ENCODE assay signal across 16 mouse cellular contexts in the genomic region with DNA sequence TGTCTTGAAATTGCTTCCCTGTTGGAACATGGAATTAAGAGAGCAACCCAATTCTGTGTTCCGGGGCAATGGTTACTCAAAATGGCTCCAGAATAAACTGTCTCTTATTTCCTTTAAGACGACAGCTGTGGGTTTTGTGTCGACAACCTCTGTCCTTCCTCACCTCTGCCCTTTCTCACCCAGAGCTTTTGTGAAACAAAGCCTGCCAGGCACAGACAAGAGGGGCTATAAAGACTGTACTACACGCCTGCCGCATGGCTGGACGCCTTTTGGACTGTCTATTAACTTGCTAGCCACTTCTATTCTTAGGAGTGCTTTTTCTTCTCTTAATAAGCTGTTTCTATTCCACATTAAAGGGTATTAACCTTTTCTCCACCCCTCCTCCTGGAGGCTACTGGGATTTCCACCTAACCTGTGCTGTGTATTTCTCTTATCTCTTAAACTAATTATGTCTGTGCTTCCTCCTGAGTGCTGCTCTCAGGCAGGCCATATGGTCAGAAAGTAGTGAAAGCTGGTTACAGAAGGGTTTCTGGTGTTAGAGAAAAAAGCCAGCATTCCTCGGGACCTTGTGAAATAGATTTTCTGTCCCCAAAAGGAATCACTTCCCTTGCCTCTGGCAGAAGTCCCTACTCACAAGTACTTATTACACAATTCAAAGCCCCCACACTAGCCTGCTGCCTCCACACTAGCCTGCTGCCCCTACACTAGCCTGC. TPM values are rescaled to one million over a fixed set of nuclear protein-coding genes. Genes with fewer than 3 reads are reported as not detected.
DNase-seq lines count a peak whose midpoint lies in the region; ATAC-seq and TF ChIP-seq lines count a peak whose summit lies in the region.
"Had no signal": no experiment of that assay in that cellular context is flagged by ENCODE, and none has a peak within 500 bp of the region (broad histone marks: within the 10 kb centered on the region; RNA-seq: fewer than 3 reads in every experiment).

No protein-coding gene starts in this region.

- no peaks in the 10 kb centered on the region for H3K79me2 ChIP-seq in heart, adult 2 months (replicated peaks; ENCODE audit: control insufficient read depth, insufficient read depth, low read length)

- no peaks in the 10 kb centered on the region for H3K27me3 ChIP-seq in heart, embryonic 15.5 days
- H3K27me3 ChIP-seq in heart, adult 2 months (ENCODE audit: control insufficient read depth, insufficient read depth, low read length) = no peaks in the 10 kb centered on the region
- H3K27me3 ChIP-seq in midbrain, embryonic 12.5 days = peaks cover 56% of the 10 kb centered on the region
- H3K27me3 ChIP-seq in midbrain, embryonic 16.5 days (ENCODE audit: control insufficient read depth, insufficient read depth, low read depth, low read length) = no peaks in the 10 kb centered on the region
- no peaks in the 10 kb centered on the region for H3K27me3 ChIP-seq in limb, embryonic 10.5 days (ENCODE audit: low read depth, poor library complexity, severe bottlenecking)
- H3K27me3 ChIP-seq in small intestine, adult 2 months (ENCODE audit: control insufficient read depth, insufficient read depth, low read length) = no peaks in the 10 kb centered on the region
- H3K27me3 ChIP-seq: embryonic facial prominence, embryonic 15.5 days had no signal

- no peak for TF ChIP-seq EP300 in heart, adult 2 months (IDR thresholded peaks at IDR 0.05; ENCODE audit: insufficient read depth, low read depth, low read length)

- no peak for DNase-seq in heart, adult 2 months
- no peak for DNase-seq in limb, embryonic 10.5 days (ENCODE audit: low spot score)
- no peak for DNase-seq in right cerebral cortex, postnatal 4 days
- DNase-seq in T-cell, adult 2 months (ENCODE audit: low spot score) = no peak
- DNase-seq: adrenal gland, postnatal 25 days; cerebellum, adult 2 months had no signal

- TF ChIP-seq POLR2A in heart, adult 2 months (IDR thresholded peaks at IDR 0.05; ENCODE audit: insufficient read depth, low read depth, low read length) = no peak
- TF ChIP-seq POLR2A in small intestine, adult 2 months (IDR thresholded peaks at IDR 0.05; ENCODE audit: low read depth, low read length) = no peak

- peaks cover 5% of the 10 kb centered on the region for H3K4me1 ChIP-seq in heart, embryonic 15.5 days (replicated peaks)
- H3K4me1 ChIP-seq in heart, adult 2 months (ENCODE audit: control insufficient read depth, insufficient read depth, low read length) = no peaks in the 10 kb centered on the region
- H3K4me1 ChIP-seq in midbrain, embryonic 12.5 days = peaks cover 12% of the 10 kb centered on the region
- H3K4me1 ChIP-seq in midbrain, embryonic 16.5 days (ENCODE audit: control insufficient read depth, insufficient read depth, low read length) = no peaks in the 10 kb centered on the region
- H3K4me1 ChIP-seq in limb, embryonic 10.5 days = peaks cover 21% of the 10 kb centered on the region
- peaks cover 3% of the 10 kb centered on the region; the same call in 1 of the 2 replicates for H3K4me1 ChIP-seq in small intestine, adult 2 months (ENCODE audit: control insufficient read depth, insufficient read depth, insufficient read length, low read length)
- H3K4me1 ChIP-seq: embryonic facial prominence, embryonic 15.5 days had no signal

- H3K4me2 ChIP-seq in heart, embryonic 15.5 days = no peak overlapping the region
- no peak overlapping the region for H3K4me2 ChIP-seq in midbrain, embryonic 12.5 days (replicated peaks)
- no peak overlapping the region for H3K4me2 ChIP-seq in midbrain, embryonic 16.5 days (ENCODE audit: low read length)
- H3K4me2 ChIP-seq: embryonic facial prominence, embryonic 15.5 days had no signal

- 29% methylated on average over 7 of the region's 7 CpGs for WGBS in heart, embryonic 15.5 days
- 62% methylated on average over 7 of the region's 7 CpGs for WGBS in heart, adult 2 months
- 11% methylated on average over 7 of the region's 7 CpGs for WGBS in midbrain, embryonic 12.5 days
- WGBS in midbrain, embryonic 16.5 days = 7% methylated on average over 7 of the region's 7 CpGs
- 17% methylated on average over 7 of the region's 7 CpGs for WGBS in limb, embryonic 10.5 days
- WGBS in small intestine, adult 2 months = 28% methylated on average over 7 of the region's 7 CpGs

- H3K36me3 ChIP-seq in heart, embryonic 15.5 days = peaks cover 13% of the 10 kb centered on the region
- H3K36me3 ChIP-seq in heart, adult 2 months (ENCODE audit: control insufficient read depth, insufficient read depth, low read length) = no peaks in the 10 kb centered on the region
- H3K36me3 ChIP-seq in midbrain, embryonic 12.5 days = peaks cover 19% of the 10 kb centered on the region
- peaks cover 1% of the 10 kb centered on the region for H3K36me3 ChIP-seq in midbrain, embryonic 16.5 days (ENCODE audit: control insufficient read depth, insufficient read depth, low read length)
- H3K36me3 ChIP-seq in limb, embryonic 10.5 days = peaks cover 56% of the 10 kb centered on the region
- H3K36me3 ChIP-seq in small intestine, adult 2 months (ENCODE audit: control insufficient read depth, insufficient read depth, low read length) = peaks cover 27% of the 10 kb centered on the region

- ATAC-seq in heart, embryonic 15.5 days (replicated peaks; ENCODE audit: insufficient number of reproducible peaks, insufficient read depth, low FRiP score, low read depth) = no peak
- ATAC-seq in midbrain, embryonic 12.5 days (ENCODE audit: low FRiP score, low read depth) = no peak
- ATAC-seq in midbrain, embryonic 16.5 days = no peak

- H3K27ac ChIP-seq in heart, embryonic 15.5 days = peak overlapping the region; percentile 0; the same call in 1 of the 2 replicates
- H3K27ac ChIP-seq in heart, adult 2 months = no peak overlapping the region
- peak overlapping the region; percentile 56 for H3K27ac ChIP-seq in midbrain, embryonic 12.5 days (replicated peaks)
- H3K27ac ChIP-seq in midbrain, embryonic 16.5 days (ENCODE audit: low read length) = no peak overlapping the region
- H3K27ac ChIP-seq in limb, embryonic 10.5 days = peak overlapping the region; percentile 64
- peak overlapping the region; percentile 29; the same call in 1 of the 2 replicates for H3K27ac ChIP-seq in small intestine, adult 2 months (ENCODE audit: insufficient read depth, low read depth, low read length)
- H3K27ac ChIP-seq: embryonic facial prominence, embryonic 15.5 days; macrophage had no signal

- intact Hi-C loops in heart, adult 2 months (cut with DNase I) = no loop called here

- no peak overlapping the region for H3K4me3 ChIP-seq in heart, embryonic 15.5 days
- H3K4me3 ChIP-seq in heart, adult 2 months = no peak overlapping the region
- no peak overlapping the region for H3K4me3 ChIP-seq in midbrain, embryonic 12.5 days
- H3K4me3 ChIP-seq in midbrain, embryonic 16.5 days (ENCODE audit: low read depth, low read length) = no peak overlapping the region
- H3K4me3 ChIP-seq in limb, embryonic 10.5 days = no peak overlapping the region
- no peak overlapping the region for H3K4me3 ChIP-seq in small intestine, adult 2 months (ENCODE audit: low read depth, low read length)
- H3K4me3 ChIP-seq: embryonic facial prominence, embryonic 15.5 days had no signal

- TF ChIP-seq CTCF in heart, adult 2 months (IDR thresholded peaks at IDR 0.05) = no peak
- no peak for TF ChIP-seq CTCF in small intestine, adult 2 months (IDR thresholded peaks at IDR 0.05; ENCODE audit: extremely low read depth, insufficient read length, insufficient replicate concordance, low read depth, low read length)

- H3K9me3 ChIP-seq in heart, embryonic 15.5 days (replicated peaks) = no peaks in the 10 kb centered on the region
- no peaks in the 10 kb centered on the region for H3K9me3 ChIP-seq in midbrain, embryonic 12.5 days
- H3K9me3 ChIP-seq in midbrain, embryonic 16.5 days (replicated peaks; ENCODE audit: control insufficient read depth, low read length, poor library complexity, severe bottlenecking) = no peaks in the 10 kb centered on the region
- no peaks in the 10 kb centered on the region for H3K9me3 ChIP-seq in limb, embryonic 10.5 days (replicated peaks)
- H3K9me3 ChIP-seq: embryonic facial prominence, embryonic 15.5 days had no signal

- H3K9ac ChIP-seq in heart, embryonic 15.5 days = no peak overlapping the region
- no peak overlapping the region for H3K9ac ChIP-seq in heart, adult 2 months (ENCODE audit: low read depth, low read length)
- H3K9ac ChIP-seq in midbrain, embryonic 12.5 days (replicated peaks) = no peak overlapping the region
- no peak overlapping the region for H3K9ac ChIP-seq in midbrain, embryonic 16.5 days (ENCODE audit: low read depth, low read length)
- H3K9ac ChIP-seq: embryonic facial prominence, embryonic 15.5 days had no signal

RNA-seq across cellular contexts. Expression of a gene that starts 15.3 kb away (rescaled TPM):
- 12.6 and 18.1 TPM in 2 replicates for polyA plus RNA-seq in heart, embryonic 15.5 days (2015; fragmentation: Nextera tagmentation; extraction: Ambion mirVana)
- total RNA-seq in heart, adult 2 months (2021) = 1 to 10 TPM; 6.2 to 6.5 TPM
- polyA plus RNA-seq in heart, adult 2 months (2012; rRNA removed) = 12.1 and 12.7 TPM in 2 replicates
- polyA plus RNA-seq in midbrain, embryonic 12.5 days (2016; fragmentation: Nextera tagmentation; extraction: Ambion mirVana) = 22.8 and 23.1 TPM in 2 replicates
- polyA plus RNA-seq in midbrain, embryonic 16.5 days (2015; fragmentation: Nextera tagmentation; extraction: Ambion mirVana) = 22.9 and 25.9 TPM in 2 replicates
- polyA plus RNA-seq in limb, embryonic 10.5 days (2016; fragmentation: Nextera tagmentation; extraction: Ambion mirVana) = 27.9 and 28.4 TPM in 2 replicates
- polyA plus RNA-seq in small intestine, adult 2 months (2012; rRNA removed) = 47.4 and 52.7 TPM in 2 replicates

RNA-seq across cellular contexts. Expression of a gene that starts 17.2 kb away (rescaled TPM):
- not detected in 2 replicates for polyA plus RNA-seq in heart, embryonic 15.5 days (2015; fragmentation: Nextera tagmentation; extraction: Ambion mirVana)
- not detected for total RNA-seq in heart, adult 2 months (2021)
- 0.37 TPM in 1 of 2 replicates, not detected in the other for polyA plus RNA-seq in heart, adult 2 months (2012; rRNA removed)
- not detected in 2 replicates for polyA plus RNA-seq in midbrain, embryonic 12.5 days (2016; fragmentation: Nextera tagmentation; extraction: Ambion mirVana)
- not detected in 2 replicates for polyA plus RNA-seq in midbrain, embryonic 16.5 days (2015; fragmentation: Nextera tagmentation; extraction: Ambion mirVana)
- 0.33 and 0.50 TPM in 2 replicates for polyA plus RNA-seq in limb, embryonic 10.5 days (2016; fragmentation: Nextera tagmentation; extraction: Ambion mirVana)
- polyA plus RNA-seq in small intestine, adult 2 months (2012; rRNA removed) = not detected in 2 replicates
- total RNA-seq: adrenal gland, postnatal 25 days; gastrocnemius, adult 8-10 months; heart, postnatal 25 days; left cerebral cortex, adult 18-20 months had no signal
- polyA plus RNA-seq: C2C12; embryonic facial prominence, embryonic 15.5 days had no signal

RNA-seq across cellular contexts. Expression of a gene that starts 36.1 kb away (rescaled TPM):
- polyA plus RNA-seq in heart, embryonic 15.5 days (2015; fragmentation: Nextera tagmentation; extraction: Ambion mirVana) = 160 and 174 TPM in 2 replicates
- 10 to 100 TPM; 14.3 to 20.1 TPM for total RNA-seq in heart, adult 2 months (2021)
- 26.2 and 28.2 TPM in 2 replicates for polyA plus RNA-seq in heart, adult 2 months (2012; rRNA removed)
- 39.6 and 50.5 TPM in 2 replicates for polyA plus RNA-seq in midbrain, embryonic 12.5 days (2016; fragmentation: Nextera tagmentation; extraction: Ambion mirVana)
- polyA plus RNA-seq in midbrain, embryonic 16.5 days (2015; fragmentation: Nextera tagmentation; extraction: Ambion mirVana) = 22.0 and 23.3 TPM in 2 replicates
- polyA plus RNA-seq in limb, embryonic 10.5 days (2016; fragmentation: Nextera tagmentation; extraction: Ambion mirVana) = 12.9 and 14.5 TPM in 2 replicates
- polyA plus RNA-seq in small intestine, adult 2 months (2012; rRNA removed) = 38.0 and 56.7 TPM in 2 replicates

RNA-seq across cellular contexts. Expression of a gene that starts 44.9 kb away (rescaled TPM):
- 5.8 and 6.1 TPM in 2 replicates for polyA plus RNA-seq in heart, embryonic 15.5 days (2015; fragmentation: Nextera tagmentation; extraction: Ambion mirVana)
- 1 to 10 TPM; 3.2 to 3.6 TPM for total RNA-seq in heart, adult 2 months (2021)
- polyA plus RNA-seq in heart, adult 2 months (2012; rRNA removed) = 1.7 and 2.2 TPM in 2 replicates
- 13.2 TPM in 2 replicates for polyA plus RNA-seq in midbrain, embryonic 12.5 days (2016; fragmentation: Nextera tagmentation; extraction: Ambion mirVana)
- 6.8 and 7.7 TPM in 2 replicates for polyA plus RNA-seq in midbrain, embryonic 16.5 days (2015; fragmentation: Nextera tagmentation; extraction: Ambion mirVana)
- 7.7 and 10.6 TPM in 2 replicates for polyA plus RNA-seq in limb, embryonic 10.5 days (2016; fragmentation: Nextera tagmentation; extraction: Ambion mirVana)
- 0.60 and 0.71 TPM in 2 replicates for polyA plus RNA-seq in small intestine, adult 2 months (2012; rRNA removed)

RNA-seq across cellular contexts. Expression of a gene that starts 45.5 kb away (rescaled TPM):
- polyA plus RNA-seq in heart, embryonic 15.5 days (2015; fragmentation: Nextera tagmentation; extraction: Ambion mirVana) = 11.5 and 14.9 TPM in 2 replicates
- 1 to 10 TPM; 6.8 to 7.1 TPM for total RNA-seq in heart, adult 2 months (2021)
- polyA plus RNA-seq in heart, adult 2 months (2012; rRNA removed) = 11.2 and 12.3 TPM in 2 replicates
- polyA plus RNA-seq in midbrain, embryonic 12.5 days (2016; fragmentation: Nextera tagmentation; extraction: Ambion mirVana) = 16.3 and 16.7 TPM in 2 replicates
- polyA plus RNA-seq in midbrain, embryonic 16.5 days (2015; fragmentation: Nextera tagmentation; extraction: Ambion mirVana) = 12.4 and 12.7 TPM in 2 replicates
- polyA plus RNA-seq in limb, embryonic 10.5 days (2016; fragmentation: Nextera tagmentation; extraction: Ambion mirVana) = 17.8 and 20.0 TPM in 2 replicates
- polyA plus RNA-seq in small intestine, adult 2 months (2012; rRNA removed) = 24.7 and 57.1 TPM in 2 replicates

Comparison
In these comparisons a context has a peak if more than half of its experiments do, and no peak if none do; other contexts are left out.
1. H3K27ac ChIP-seq: peak in heart, embryonic 15.5 days (single experiment), midbrain, embryonic 12.5 days (single experiment), limb, embryonic 10.5 days (single experiment) and small intestine, adult 2 months (single experiment); none in heart, adult 2 months (single experiment) and midbrain, embryonic 16.5 days (single experiment).